Mouse (Mus musculus) intestine, postnatal 0 days (tissue): ENCODE results near the gene Nmu. TPM values are rescaled to one million over a fixed set of nuclear protein-coding genes. Genes with fewer than 3 reads are reported as not detected.
A peak's percentile ranks its signal among the peaks of the same experiment; 100 is the strongest.

Experiments used
- ATAC-seq: fragments of 200-750 bp; cut with Nextera tagmentation; 2 replicates; pipeline ENCODE4 v1.8.0; 2017; ENCODE audit warnings: mild to moderate bottlenecking, moderate TSS enrichment, moderate library complexity
- H3K27ac ChIP-seq: fragments of 300-500 bp; sonication (generic); 2 replicates; pipeline ENCODE4 v1.5.1; 2014; ENCODE audit warnings: mild to moderate bottlenecking, low read depth, low read length, moderate library complexity
- H3K27me3 ChIP-seq: fragments of 300-500 bp; sonication (generic); replicated peaks from 2 replicates; pipeline ENCODE4 v1.6.1; 2014; ENCODE audit warnings: low read length, mixed read lengths; ENCODE audit not compliant: control insufficient read depth, insufficient read depth
- H3K36me3 ChIP-seq: fragments of 300-500 bp; sonication (generic); 2 replicates; pipeline ENCODE4 v1.6.1; 2014; ENCODE audit warnings: mild to moderate bottlenecking, moderate library complexity; ENCODE audit not compliant: control insufficient read depth, insufficient read depth
- H3K4me1 ChIP-seq: fragments of 300-500 bp; sonication (generic); replicated peaks from 2 replicates; pipeline ENCODE4 v1.6.1; 2014; ENCODE audit warnings: antibody characterized with exemption, low read length, mixed read lengths; ENCODE audit not compliant: control insufficient read depth, insufficient read depth
- H3K4me2 ChIP-seq: fragments of 300-500 bp; sonication (generic); replicated peaks from 2 replicates; pipeline ENCODE4 v1.6.1; 2014; ENCODE audit warnings: low read depth, mild to moderate bottlenecking, moderate library complexity
- H3K4me3 ChIP-seq: fragments of 300-500 bp; sonication (generic); 2 replicates; pipeline ENCODE4 v1.5.1; 2014; ENCODE audit warnings: low read depth, low read length
- H3K9ac ChIP-seq: fragments of 300-500 bp; sonication (generic); 2 replicates; pipeline ENCODE4 v1.6.1; 2014; ENCODE audit warnings: mild to moderate bottlenecking, low read depth, low read length
- H3K9me3 ChIP-seq: fragments of 300-500 bp; sonication (generic); 2 replicates; pipeline ENCODE4 v1.6.1; 2016; ENCODE audit warnings: mixed run types; ENCODE audit not compliant: control insufficient read depth
- CTCF ChIP-seq: sonication (generic); IDR thresholded peaks from 2 replicates; pipeline ENCODE4 v1.5.1; 2016; ENCODE audit warnings: low read depth, mild to moderate bottlenecking, control low read depth, antibody characterized with exemption, moderate library complexity
- WGBS: fragments of 180-500 bp; shearing (Covaris S2); extraction: QIAGEN DNeasy Blood & Tissue Kit; methylation state at CpG from one replicate; pipeline ENCODE4 v1.1.7; 2014; 5-methylcytosine and 5-hydroxymethylcytosine counted together
- polyA plus RNA-seq: library from polyadenylated mRNA; unstranded; fragments of >200 nt; fragmentation: Nextera tagmentation; extraction: Ambion mirVana; gene quantifications from 2 replicates; pipeline ENCODE4 v1.2.1, GENCODE M21; 2015

The Nmu gene
- polyA plus RNA-seq, 1 experiment from 2014 or later = 5.8 TPM

DNA sequence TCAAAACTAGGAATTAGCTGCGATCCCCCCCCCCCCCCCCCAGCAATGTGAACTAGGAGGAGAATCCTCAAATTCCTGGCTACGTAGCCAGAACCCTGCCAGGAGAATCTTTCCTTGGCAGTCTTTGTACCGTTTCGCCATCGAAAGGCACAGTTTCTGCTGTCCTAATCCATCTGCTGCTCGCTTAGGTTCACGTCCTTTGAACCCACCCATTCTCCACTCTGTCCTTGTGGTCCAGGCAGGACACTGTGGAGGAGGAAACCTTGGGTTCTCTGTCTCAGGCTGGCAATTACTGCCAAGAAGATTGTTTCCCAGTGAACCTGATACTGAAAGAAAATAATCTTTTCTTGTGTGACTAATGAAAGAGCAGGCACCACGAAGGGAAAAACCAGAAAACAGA is 58.0 kb downstream of the Nmu start:
- WGBS = 1% methylated on average over 8 of the region's 8 CpGs
- Histone ChIP-seq H3K9me3 (no peaks in the 10 kb centered on the region), H3K9ac (0 out of 2 replicates have a peak overlapping the region, but pooled peaks have one; percentile 26), H3K27me3 (no peaks in the 10 kb centered on the region), H3K36me3 (no peaks in the 10 kb centered on the region), H3K4me1 (peaks cover 2% of the 10 kb centered on the region), H3K4me2 (peak overlapping the region; percentile 74), H3K4me3 (peak overlapping the region; percentile 97), H3K27ac (peak overlapping the region; percentile 99)
- no peak for TF ChIP-seq CTCF
- no peak for ATAC-seq

DNA sequence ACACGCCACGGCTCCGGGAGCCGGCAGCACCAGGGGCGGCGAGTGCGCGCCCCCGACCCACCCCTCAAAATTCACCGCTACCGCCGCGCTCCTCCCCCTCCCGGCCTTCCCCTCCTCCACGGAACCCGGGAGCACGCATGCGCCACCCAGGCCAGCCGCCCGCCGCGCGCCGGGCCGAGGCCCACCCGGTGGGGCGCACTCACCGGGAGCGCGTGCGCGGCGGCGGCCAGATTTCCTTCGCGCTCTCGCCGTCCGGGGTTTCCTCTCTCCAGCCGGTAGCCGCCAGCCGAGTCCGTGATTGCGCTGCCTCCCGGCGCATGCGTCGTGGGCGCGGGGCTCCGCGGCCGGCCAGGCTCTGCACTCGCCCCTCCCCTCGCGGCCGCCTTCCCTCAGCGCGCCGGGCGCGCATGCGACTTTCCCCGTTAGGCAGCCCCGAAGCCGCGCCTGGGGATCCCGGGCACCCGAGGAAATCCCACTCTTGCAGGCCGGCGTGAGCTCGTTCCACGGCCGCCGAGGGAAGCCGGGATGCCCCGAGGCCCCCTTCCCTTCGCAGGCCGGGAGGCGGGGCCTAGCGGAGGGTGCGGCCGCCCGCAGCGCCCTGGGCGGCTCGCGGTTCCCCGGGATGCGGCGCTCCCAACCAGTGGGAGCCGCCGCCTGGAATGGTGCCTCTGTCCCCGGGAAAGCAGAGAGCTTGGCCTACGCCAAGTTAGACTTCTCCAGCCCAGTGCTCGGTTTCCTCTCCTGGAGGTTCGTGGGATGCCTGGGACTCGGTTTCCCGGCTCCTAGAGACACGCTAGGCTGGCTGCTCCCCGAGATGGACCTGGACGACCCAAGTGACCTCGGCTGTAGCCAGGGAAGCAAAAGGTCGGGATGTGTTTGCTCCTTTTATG is 58.9 kb downstream of the Nmu start, which contains the start of gene Clock:
Gene Clock, minus strand, starts transcription at position 341 of the 890 bp plus-strand sequence.
- no peaks in the 10 kb centered on the region for H3K9me3 ChIP-seq
- peaks cover 2% of the 10 kb centered on the region for H3K4me1 ChIP-seq
- no peaks in the 10 kb centered on the region for H3K27me3 ChIP-seq
- peak within 1 kb of the TSS; percentile 97 for H3K9ac ChIP-seq
- peak within 1 kb of the TSS; percentile 74 for H3K4me2 ChIP-seq
- peak; percentile 0; the same call in 1 of the 2 replicates for TF ChIP-seq CTCF
- no peaks in the 10 kb centered on the region for H3K36me3 ChIP-seq
- peak within 1 kb of the TSS; percentile 97 for H3K4me3 ChIP-seq
- ATAC-seq = peak; percentile 72
- H3K27ac ChIP-seq = peak within 1 kb of the TSS; percentile 99
- whole genome bisulfite sequencing = under 1% methylated on average over 86 of the region's 104 CpGs

DNA sequence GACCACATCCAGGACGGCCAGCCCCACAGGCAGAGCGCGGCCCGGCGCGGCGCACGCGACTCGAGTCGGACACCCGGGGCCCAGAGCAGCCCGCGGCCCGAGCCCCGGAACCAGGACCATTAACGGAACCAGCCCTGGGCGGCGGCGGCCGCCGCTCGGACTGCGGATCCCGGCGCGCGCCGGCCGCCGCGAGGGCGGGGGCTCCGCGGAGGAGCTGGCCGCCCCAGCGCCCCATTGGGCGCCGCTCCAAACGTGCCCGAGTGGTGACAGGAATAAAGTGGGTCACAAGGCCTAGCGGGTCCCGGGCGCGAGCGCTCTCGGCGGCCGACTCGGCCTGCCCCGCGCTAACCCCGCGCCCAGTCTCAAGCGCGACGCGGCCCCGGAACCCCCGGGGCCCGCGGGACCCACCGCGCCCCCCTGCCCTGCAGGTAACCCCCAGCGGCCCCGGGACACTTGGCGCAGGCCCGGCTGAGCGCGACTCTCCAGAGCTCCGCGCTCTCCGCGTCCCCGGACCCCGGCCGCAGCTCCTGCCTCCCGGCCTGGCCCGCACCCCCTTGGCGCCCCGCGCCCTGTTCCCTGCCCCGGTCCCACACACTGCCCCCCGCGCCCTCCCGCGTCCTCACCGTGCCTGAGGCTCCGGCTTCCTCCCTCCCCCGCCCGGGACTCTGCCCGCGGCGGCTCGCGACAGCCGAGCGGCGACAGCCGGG is 59.7 kb downstream of the Nmu start:
- under 1% methylated on average over 84 of the region's 100 CpGs for WGBS
- peak overlapping the region; percentile 74 for H3K4me2 ChIP-seq
- no peaks in the 10 kb centered on the region for H3K9me3 ChIP-seq
- peak overlapping the region; percentile 97 for H3K9ac ChIP-seq
- H3K36me3 ChIP-seq = no peaks in the 10 kb centered on the region
- ATAC-seq = peak; percentile 69
- TF ChIP-seq CTCF = no peak
- H3K27ac ChIP-seq = peak overlapping the region; percentile 99
- peaks cover 2% of the 10 kb centered on the region for H3K4me1 ChIP-seq
- no peaks in the 10 kb centered on the region for H3K27me3 ChIP-seq
- H3K4me3 ChIP-seq = peak overlapping the region; percentile 97

DNA sequence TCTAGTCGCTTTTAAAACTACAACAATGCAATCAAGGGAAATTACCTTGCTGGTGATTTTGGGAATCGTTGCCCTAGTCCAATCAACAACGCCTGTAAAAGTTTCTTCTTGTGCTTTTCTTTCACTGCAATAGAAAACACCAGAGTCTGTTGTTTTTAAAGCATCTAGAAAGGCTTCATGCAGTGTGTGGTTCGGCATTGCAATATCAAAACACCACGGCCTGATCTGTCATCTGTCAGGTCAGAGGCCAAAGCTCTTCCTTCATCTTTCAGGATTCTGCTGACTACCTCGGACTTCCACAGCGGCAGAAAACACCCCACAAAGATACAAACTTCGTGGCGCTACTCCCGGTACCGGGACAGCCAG is 60.2 kb downstream of the Nmu start:
- no peak for ATAC-seq
- 2% methylated on average over 11 of the region's 11 CpGs for WGBS

DNA sequence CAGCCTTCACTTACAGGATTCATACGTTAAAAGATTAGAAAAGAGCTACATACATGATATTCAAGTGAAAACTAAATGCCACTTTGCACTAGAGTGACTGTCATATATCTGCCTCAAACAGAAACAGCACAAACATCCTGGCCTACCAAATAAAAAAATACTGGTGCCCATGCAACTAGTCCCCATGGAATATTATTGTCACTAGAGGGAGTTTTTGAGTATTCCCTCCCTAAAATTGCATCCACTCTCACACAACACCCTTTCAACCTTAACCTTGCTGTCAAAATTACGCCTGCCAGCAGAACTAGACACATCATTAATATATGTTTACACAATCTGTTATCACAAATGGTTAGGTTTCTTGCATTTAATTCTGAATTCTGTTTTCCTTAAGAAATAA is 61.6 kb downstream of the Nmu start:
- ATAC-seq = no peak
- 70% methylated on average over 2 of the region's 2 CpGs for WGBS
- H3K27ac ChIP-seq = no peak overlapping the region

More for the DNA sequence above, 60.2 kb downstream of the Nmu start:
- Histone ChIP-seq H3K27me3 (no peaks in the 10 kb centered on the region), H3K9me3 (no peaks in the 10 kb centered on the region), H3K4me1 (peaks cover 2% of the 10 kb centered on the region), H3K4me3 (peak overlapping the region; percentile 97), H3K9ac (peak overlapping the region; percentile 97), H3K36me3 (no peaks in the 10 kb centered on the region), H3K27ac (peak overlapping the region; percentile 99), H3K4me2 (peak overlapping the region; percentile 74)
- no peak for TF ChIP-seq CTCF

DNA sequence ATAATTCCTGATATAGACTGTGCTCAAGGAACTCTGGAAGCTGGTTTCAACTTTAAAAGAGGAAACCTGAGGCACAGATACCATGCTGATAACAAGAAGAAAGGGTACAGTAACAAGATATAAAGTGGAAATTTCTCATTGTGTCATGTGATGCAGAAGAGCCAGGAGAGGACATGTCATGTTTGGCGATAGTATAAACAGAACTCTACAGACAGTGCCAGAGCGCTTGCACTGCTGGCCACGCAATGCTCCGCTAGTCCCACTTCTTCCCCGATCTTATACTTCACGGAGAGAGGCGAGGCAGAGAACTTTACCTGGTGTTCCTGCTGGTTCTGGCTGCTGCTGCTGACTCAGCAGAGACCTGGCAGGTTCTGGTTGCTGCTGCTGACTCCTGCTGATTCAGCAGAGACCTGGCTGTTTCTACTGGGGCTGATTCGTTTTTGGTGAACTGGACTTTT is 74.3 kb downstream of the Nmu start:
- TF ChIP-seq CTCF = no peak
- H3K4me3 ChIP-seq = no peak overlapping the region
- ATAC-seq = 0 out of 2 replicates have a peak, but pooled peaks have one; percentile 28
- no peaks in the 10 kb centered on the region for H3K9me3 ChIP-seq
- H3K4me2 ChIP-seq = peak overlapping the region; percentile 41
- H3K27me3 ChIP-seq = no peaks in the 10 kb centered on the region
- H3K4me1 ChIP-seq = 0 out of 2 replicates have a peak, but pooled peaks cover 3% of the 10 kb centered on the region
- 43% methylated on average over 8 of the region's 8 CpGs for WGBS
- peak overlapping the region; percentile 35; the same call in 1 of the 2 replicates for H3K27ac ChIP-seq
- H3K36me3 ChIP-seq = no peaks in the 10 kb centered on the region
- H3K9ac ChIP-seq = no peak overlapping the region

More for the DNA sequence above, 61.6 kb downstream of the Nmu start:
- Histone ChIP-seq H3K9me3 (no peaks in the 10 kb centered on the region), H3K36me3 (no peaks in the 10 kb centered on the region), H3K4me3 (no peak overlapping the region), H3K9ac (no peak overlapping the region), H3K4me2 (no peak overlapping the region), H3K27me3 (no peaks in the 10 kb centered on the region), H3K4me1 (peaks cover 2% of the 10 kb centered on the region)
- peak; percentile 20; the same call in 1 of the 2 replicates for TF ChIP-seq CTCF
